Mouse (Mus musculus): ENCODE measurements at regions not wholly inside any gene's neighbourhood (a gene's known extent, or its start where the extent isn't known, plus 50 kb on each side); places are given as distances from the start of the nearest gene placed in this dataset.

DNA sequence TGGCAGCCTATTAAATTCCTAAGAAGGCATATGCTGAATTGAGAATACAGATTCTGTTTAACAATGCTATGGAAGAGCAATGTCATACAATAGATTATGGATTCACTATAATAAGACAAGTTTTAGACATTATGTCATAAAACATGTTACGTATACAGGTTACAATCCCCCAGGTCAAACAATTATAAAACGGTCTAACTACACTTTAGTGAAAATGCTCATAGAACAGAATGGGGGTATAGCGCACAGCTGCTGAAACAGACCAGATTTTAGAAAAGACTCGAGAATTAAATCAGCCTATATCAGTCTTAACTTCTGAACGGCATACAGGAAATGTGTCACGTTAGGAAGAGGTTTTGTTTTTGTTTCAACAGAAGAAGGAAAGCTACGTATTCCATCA, 660.5 kb upstream of the Sel1l start:
- no peak for DNase-seq (ENCODE audit: low spot score)

DNA sequence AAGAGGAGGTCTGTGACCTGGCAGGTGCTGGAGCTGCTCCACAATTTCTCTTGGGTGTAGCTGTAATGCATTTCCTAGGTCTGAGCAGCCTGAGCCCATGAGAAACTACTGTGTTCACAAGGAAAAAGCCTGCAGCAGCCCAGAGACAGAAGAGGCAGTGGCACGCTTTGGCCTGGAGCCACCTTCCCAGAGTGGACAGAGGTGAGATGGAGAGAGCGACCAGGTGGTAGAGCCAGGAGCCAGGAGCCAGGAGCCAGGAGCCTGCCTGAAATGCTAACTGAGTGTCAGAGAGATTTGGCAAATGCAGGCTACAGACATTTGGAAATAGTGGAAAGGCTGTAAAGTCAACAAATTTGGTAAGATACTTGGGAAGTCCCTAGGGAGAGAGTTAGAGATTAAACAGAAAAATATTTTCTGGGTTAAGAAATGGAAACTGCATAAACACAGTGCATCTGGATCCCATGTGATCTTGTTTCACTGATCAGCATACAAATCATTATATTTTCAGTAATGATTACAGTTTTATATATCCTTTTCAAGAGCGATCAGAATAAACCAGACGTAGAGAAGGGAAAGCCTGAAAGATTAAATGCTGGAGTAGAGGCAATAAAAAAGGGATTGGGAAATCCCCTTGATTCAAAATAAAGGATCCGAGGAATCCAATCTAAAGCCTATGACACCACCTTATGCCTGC, 660.0 kb upstream of the Sel1l start:
- no peak for DNase-seq (ENCODE audit: low spot score)

DNA sequence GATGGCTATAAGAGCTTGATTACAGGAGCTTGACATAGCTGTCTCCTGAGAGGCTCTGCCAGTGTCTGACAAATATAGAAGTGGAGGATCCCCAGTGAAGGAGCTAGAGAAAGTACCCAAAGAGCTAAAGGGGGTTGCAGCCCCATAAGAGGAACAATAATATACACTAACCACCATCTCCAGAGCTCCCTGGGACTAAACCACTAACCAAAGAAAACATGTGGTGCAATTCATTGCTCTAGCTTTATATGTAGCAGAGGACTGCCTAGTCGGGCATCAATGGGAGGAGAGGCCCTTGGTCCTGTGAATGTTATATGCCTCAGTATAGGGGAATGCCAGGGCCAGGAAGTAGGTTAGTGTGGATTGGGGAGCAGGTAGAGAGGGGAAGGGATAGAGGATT, 635.0 kb upstream of the Sel1l start:
- no peak for DNase-seq (ENCODE audit: low spot score)

DNA sequence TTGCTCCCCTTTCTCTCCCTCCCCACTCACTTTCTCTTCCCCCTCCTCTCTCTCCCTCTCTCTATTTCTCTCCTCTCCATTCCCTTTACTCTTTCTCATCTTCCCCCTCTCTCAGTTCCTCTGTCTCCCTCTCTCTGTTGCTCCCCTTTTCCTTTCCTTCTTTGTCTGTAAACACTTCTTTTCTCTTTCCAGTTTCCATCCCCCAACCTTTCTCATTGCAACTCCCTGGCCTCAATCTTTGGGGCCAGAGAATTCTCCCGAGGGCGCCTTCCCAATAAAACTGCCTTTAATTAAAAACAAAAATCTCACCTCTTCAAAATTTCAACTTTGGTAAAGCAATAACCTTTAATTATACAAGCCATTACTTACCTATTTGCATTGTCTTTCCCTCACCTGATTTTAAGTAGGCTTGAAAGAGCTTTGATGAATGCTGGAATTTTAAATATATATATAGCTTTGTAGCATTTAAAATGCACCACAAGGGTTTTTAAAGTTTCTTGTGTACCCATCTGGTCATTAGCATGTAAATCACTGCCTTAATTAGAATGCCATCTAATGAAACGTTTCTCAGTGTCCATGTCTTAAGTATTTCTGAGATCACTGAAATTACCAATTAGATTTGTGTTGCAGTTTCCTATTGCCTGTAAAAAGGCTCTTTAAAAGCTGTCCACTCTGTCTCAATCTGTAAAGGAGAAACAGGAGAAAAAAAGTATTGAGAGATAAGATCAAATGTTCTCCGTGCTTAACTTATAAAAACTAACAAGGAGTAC, 625.5 kb upstream of the Sel1l start:
- no peak for DNase-seq (ENCODE audit: low spot score)

DNA sequence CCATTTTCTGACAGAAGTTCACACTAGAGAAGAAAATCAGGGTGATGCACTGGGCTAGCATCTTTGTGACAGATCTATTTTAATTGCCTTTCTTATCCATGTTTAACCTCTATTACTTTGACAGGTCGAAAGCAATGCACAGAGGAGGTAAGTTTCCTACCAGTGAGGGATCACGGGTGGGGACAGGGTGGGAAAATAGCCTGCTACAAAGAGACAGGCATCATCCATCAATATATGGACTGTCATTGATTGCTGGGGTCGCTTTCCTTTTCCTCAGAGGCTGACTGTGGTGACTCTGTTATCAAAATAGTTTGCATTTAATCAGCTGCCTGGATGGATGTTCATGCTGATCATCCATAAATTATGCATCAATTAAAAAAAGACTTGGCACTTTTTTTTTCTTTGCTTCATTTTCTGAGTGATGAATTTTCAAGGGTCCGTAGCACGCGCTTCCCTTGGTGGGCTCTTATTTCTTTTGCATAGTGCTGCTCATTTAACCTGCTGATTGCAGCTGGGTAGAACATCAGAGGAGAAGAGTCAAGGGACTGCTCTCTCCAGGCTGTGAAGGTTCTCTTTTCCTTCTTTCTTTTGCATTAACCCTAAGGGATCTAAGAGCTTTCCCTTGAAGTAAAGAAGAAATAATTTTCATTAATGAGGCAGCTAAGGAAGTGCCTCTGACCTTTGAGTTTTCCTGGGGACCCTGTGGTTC, 602.3 kb upstream of the Sel1l start:
- DNase-seq (ENCODE audit: low spot score): no peak

DNA sequence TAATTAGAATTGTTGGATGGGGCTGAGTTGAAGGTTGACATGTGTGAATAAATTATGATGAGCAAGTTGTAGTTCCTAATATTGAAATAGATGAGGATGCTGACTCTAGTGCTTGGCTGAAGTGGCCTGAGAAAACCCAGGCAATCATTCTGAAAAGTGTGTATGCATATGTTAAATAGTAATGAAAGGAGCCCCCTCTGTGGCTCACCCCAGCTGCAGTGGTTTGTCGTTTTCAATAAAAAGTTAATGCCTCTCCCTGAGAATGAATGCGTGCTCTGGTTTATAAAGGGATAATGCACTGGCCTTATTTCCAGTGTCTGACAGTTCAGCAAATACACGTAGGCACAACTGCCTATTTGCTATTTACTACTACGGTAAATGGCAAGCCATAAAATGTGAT, 569.5 kb upstream of the Sel1l start:
- no peak for DNase-seq (ENCODE audit: low spot score)

DNA sequence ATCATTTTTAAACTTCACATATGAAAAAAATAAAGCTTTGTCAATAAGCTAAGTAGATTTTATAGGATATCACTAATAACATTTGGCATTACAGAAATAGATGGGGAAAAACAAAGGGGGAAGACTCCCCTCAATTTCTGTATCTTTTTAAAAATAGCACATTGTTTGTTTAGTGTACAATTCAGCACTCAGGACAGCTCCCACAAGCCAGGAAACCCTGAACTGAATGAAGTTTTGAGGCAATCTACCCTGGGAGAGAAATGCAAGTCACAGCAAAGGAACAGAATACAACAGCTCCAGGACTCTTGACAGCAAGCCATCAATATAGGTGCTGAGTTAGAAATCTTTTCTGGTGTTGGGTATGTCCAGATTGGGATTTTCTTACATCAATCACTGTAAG, 556.5 kb upstream of the Sel1l start:
- no peak for DNase-seq (ENCODE audit: low spot score)

DNA sequence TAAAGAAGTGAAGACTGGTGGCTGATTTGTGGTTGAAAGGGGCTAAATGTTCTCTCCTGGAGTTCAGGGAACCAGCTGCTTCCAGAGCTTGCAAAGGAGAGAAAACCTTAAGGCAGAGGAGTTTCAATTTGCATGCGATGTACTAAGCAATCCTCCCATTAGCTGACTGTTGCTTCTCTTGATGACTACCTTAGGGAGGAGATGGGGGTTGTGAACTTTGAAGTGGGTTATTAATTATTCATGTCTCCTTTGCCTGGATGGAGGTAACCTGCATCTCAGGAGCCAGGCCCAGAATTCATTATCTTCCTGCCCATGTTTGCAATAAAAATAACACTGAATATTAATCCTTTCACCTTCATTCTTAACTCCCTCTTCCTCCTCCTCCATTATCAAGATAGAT, 552.0 kb upstream of the Sel1l start:
- no peak for DNase-seq (ENCODE audit: low spot score)

DNA sequence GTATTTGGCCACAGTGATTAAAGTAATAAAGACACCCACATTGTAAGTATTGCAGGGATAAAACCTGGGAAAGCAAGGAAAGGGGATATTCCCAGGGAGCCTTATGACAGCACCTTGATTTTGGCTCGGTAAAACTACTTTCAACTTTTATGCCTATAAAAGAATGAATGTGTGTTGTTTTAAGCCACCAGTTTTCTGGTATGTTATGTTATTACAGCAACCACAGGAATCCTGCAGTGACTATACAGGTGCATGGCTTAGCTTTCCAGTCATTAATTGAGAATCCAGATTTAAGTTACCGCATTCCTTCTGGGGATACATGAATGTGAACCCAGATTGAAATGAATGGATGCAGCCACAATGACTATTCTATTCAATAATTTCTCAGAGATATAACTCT, 537.2 kb upstream of the Sel1l start:
- no peak for DNase-seq (ENCODE audit: low spot score)

DNA sequence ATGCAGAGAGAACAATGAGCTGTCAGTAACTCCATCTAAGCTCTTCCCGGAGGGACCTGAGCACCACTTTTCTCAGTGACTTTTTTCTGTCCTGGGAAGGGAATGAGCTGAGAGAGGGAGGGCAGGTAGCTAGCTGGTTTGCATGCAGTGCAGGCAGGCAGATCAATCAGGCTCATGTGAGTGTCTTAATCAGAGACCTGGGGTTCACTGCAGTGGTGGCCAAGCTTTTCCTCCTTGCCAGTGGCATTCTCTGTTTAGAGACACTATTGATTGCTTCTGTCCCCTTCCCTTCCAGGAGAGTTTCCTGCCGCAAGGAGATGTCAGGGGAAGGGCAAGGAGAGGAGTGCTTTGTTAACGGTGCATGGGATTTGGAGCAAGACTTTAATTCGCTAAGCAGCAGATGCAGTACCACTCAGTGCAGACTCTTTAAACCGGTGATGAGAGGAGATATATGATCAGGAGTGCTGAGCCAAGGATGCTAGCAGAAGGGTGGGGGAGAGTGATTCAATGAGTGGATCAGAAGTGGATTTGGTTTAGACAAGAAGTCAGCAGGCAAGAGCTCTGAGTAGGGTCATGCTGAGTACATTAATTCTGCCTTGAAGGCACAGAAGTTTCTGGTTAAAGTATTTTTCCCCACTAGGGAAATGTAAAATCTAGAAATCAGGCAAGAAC, 535.4 kb upstream of the Sel1l start:
- no peak for DNase-seq (ENCODE audit: low spot score)

DNA sequence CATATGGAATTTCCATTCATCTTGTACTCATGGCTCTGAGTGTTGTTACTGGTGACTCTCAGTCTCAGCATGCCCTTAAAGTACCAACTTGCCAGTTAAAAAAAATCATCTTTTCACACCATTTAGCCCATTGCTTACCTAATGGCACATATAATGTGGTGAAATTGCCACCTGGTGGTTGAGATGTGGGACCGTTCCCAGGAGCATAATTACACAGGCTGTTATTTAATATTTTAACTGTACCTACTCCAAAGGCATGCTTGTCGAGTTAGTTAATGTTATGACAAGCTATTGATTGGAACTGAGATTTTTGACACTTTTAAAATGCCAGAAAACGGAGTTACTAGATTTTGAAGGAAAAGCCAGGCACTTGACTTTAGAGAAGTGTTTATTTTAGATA, 530.2 kb upstream of the Sel1l start:
- DNase-seq (ENCODE audit: low spot score): no peak

DNA sequence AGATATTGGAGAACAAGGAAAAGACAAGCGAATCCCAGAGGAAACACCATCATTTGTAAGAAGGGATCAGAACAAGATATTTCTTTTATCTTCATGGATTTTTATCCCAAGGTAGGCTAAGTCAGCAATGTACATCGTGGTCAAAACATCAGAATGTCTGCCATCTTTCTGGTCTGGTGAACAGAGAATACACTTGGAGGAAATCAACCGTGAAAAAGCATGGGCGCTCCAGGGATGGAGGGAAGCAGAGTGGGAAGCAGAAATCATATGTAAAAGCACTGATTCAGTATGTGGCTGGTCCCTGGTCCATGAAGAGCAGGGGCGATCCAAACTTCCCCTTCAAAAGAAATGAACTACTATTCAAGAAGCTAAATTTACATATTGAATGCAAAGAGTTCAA, 517.0 kb upstream of the Sel1l start:
- no peak for DNase-seq (ENCODE audit: low spot score)

DNA sequence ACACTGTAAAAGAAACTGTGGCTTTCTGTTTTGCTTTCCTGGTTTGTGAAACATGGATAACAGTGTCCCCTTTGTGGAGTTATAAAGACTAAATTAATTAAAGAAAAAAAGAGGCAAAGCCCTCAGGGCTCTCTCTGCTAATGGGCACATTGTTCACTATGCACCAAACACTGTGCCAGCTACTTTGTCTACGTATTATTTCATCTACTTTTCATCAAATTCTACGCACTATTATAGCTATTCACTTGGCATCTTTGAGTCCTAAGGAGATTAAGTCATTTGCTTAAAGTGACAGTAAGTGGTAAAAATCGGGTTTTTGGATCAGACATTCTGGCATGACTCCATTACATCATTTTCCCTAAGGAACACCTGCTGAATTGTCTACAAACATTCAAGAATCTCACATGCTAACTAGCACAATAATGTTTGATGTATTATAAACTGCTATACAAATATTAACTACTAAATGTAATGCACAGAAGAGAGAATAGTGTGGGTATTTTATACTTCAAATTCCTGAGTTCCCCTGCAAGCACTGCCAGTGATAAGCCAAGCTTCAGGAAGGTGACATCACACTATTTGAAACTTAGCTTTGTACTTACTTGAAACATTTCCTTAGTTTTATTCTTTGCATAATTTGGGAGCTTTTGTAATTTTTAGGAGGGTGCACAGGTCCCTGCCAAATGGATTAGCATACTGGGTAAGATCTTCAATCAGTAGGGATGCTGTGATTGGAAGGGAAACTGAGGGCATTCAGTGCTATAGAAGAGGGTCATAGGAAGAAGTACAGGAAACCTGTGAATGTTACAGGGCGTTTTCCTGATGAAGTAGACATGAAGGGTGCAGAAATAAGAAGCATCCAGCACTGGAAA, 504.7 kb upstream of the Sel1l start:
- DNase-seq (ENCODE audit: low spot score): no peak

DNA sequence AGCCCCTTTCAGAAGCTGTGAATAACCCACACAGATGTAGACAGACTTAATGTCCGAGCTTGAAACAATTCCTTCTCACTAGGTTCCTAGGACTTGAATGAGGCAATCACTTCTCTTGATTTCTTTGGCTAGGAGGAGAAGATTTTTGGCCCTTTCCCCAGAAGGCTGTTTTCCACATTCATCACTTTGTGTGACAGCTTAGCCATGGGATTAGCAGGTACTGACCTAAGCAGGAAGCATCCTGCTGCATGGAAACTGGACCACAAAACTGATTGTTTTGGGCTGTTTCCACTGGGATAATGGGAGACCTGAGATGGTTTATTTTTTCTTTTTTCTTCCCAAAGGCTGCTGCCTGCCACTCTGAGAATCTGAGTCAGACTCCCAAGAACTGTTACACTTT, 469.3 kb upstream of the Sel1l start:
- no peak for DNase-seq (ENCODE audit: low spot score)

DNA sequence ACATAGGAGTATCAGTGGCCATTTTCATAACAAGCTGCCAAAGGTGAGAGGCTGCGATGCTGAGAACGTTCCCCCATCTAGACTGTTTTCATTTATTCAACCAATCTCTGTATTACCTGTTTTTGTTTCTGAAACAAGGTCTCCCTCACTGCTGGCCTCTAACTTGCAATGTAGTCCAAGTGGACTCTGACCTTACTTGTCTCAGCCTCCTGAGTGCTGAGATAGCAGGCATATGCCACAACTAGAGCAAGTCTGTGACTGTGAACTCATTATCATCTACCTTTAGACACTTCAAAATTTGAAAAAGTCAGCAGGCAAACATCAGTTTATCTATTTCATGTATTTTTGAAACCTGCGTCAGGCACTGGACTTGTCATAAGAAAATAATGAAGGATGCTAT, 468.7 kb upstream of the Sel1l start:
- no peak for DNase-seq (ENCODE audit: low spot score)

DNA sequence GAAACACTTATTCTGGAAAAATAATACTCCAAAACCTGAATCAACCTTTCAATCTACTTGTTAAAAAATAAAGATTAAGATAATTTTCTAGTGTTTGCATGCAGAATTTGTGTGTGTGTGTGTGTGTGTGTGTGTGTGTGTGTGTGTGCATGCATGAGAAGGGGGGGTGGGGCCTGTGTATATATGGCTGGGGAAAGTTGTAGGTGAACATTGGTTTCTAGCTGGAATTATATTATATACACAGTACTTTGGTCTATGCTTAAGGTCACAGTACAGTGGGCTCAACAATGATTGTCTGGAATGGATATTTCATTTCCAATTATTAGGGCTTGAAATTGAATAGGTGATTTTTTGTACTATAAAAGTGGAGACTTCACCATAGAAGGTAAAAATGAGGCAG, 467.3 kb upstream of the Sel1l start:
- DNase-seq (ENCODE audit: low spot score): no peak

DNA sequence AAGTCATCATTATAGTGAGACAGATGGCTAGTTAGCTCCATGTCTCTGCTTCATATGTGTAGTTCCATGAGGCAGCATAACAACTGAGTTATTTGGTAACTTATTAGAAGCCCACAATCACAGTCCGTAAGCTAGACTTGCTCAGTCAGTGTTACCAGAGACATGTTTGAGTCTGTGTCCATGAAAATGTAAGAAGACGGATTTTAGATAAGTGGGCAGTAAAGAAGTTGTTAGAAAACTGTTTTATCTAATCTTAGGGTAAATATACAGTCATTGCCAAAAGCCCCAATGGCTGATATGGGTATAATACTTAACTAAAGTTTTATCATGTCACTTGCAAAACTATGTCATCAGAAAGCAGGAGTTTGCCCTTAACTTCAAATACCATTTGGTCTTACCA, 466.9 kb upstream of the Sel1l start:
- no peak for DNase-seq (ENCODE audit: low spot score)

DNA sequence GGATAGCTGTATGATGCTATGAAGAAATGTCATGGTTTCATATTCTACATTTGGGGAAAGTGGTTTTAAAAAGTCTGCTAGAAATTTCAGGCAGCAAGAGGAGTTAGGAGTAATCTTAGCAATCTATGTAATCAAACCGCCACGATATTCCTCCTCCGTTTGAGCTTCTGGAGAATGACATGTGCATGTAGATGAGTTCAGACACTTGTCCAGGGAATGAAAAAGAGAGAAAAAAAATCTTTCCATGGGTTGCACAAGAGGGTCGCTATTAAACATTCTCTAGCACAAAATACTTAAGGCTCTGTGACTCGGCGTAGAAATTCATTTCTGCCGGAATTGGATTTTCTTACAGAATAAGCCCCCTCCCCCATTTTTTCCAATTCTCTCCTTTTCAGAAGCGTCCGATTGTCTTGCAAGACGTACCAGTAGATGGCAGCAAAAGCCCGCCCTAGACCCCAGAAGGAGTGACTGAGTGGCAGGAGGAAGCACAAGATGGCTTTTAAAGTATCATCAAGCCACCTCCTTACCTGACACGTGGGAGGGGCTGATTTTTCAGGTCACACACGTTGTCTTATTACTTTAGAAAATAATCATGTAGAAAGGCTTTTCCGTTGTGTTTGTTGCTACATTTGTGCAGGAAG, 454.1 kb upstream of the Sel1l start:
- DNase-seq (ENCODE audit: low spot score): peak; percentile 49

DNA sequence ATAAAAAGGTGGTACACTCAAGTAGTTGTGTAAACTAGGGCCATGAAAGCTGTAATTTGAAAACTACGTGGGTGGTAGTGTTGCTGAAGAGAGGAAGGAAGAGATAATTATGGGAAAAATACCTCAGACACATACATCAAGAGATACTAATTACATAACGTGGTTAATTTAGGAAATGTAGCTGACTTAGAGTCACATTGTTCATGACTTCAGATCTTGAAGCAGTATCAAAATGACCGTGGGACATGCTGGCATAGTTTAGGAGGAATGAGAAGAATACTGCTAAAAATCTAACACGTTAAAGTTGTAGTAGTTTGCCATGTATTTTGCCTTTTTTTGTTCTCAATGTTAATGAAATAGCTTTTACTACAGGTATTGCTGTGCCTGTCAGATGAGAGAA, 445.9 kb upstream of the Sel1l start:
- DNase-seq (ENCODE audit: low spot score): no peak

DNA sequence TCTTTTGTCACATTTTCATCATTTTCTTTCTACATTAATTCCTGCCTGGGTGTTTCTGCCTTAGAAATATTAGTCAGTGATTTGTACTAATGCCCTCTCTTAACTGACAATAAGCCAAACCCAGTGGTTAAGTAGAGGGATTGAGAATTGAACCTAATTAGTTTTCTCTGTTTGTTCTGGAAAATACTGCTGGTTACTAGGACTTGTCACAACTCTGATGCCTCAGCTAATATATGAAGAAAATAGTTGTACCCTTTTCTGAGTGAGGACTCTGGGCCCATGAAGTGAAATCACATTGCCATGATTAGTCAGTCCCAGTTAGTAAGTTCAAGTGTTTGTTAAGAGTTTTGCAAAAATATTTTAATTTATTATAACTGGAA, 444.4 kb upstream of the Sel1l start:
- no peak for DNase-seq (ENCODE audit: low spot score)

Measured in T-cell, adult 2 months (primary cell).